Mouse (Mus musculus): ENCODE data around the gene Gm3099.
"Not testable (repeated sequence)": the region's sequence is repeated elsewhere in the genome, so short reads cannot be mapped to it uniquely, and the experiment has no call there.

Gm3099 gene

GRCm38 (mm10) chr14:3998094-3998493 lies at the start of gene Gm3099:
TSS of gene Gm3099 (plus strand) at chr14:3998394.
- DNase-seq (ENCODE audit: low spot score): not testable (repeated sequence)

- DNase-seq (ENCODE audit: low spot score): not testable (repeated sequence)
These were observed 34.9 kb upstream of the Gm3099 start, which contains the start of gene Gm3095 for GRCm38 (mm10) chr14:3963247-3963646. TSS of gene Gm3095 (plus strand) at chr14:3963547.

GRCm38 (mm10) chr14:4023641-4024040 lies 25.4 kb downstream of the Gm3099 start, which contains the start of gene Gm5796:
TSS of gene Gm5796 (plus strand) at chr14:4023941.
- not testable (repeated sequence) for DNase-seq (ENCODE audit: low spot score)

Measured in ovary, postnatal 10 days (tissue).